Mouse (Mus musculus) G1E (cell line): ENCODE results near the gene Ttc5.

Experiments used
- CTCF ChIP-seq: IDR thresholded peaks from 2 replicates; pipeline ENCODE4 v1.5.1; 2012; ENCODE audit warnings: low read depth, low read length, inconsistent platforms, mixed read lengths
- TAL1 ChIP-seq: conservative IDR thresholded peaks from 2 replicates; pipeline ENCODE4 v1.6.1; 2012; ENCODE audit warnings: low read depth, low read length, inconsistent platforms, mixed read lengths

GRCm38 (mm10) chr14:50826579-50826978 is 41.3 kb upstream of the Ttc5 start:
- TF ChIP-seq CTCF (no peak), TAL1 (no peak)
